Mouse (Mus musculus) brown adipose tissue, adult 24 weeks (tissue): ENCODE results near the gene Gpr108. TPM values are rescaled to one million over a fixed set of nuclear protein-coding genes. Genes with fewer than 3 reads are reported as not detected.

Experiments used
- H3K27ac ChIP-seq: fragments of 200-500 bp; replicated peaks from 2 replicates; pipeline ENCODE4 v1.5.1; 2012; ENCODE audit warnings: low read depth, mild to moderate bottlenecking, low read length
- H3K4me1 ChIP-seq: fragments of 200-500 bp; 2 replicates; pipeline ENCODE4 v1.6.1; 2012; ENCODE audit warnings: low read length, mixed read lengths; ENCODE audit not compliant: control insufficient read depth, insufficient read depth, insufficient read length
- H3K4me3 ChIP-seq: fragments of 200-500 bp; 2 replicates; pipeline ENCODE4 v1.5.1; 2012; ENCODE audit warnings: low read depth, mild to moderate bottlenecking, low read length, moderate library complexity; ENCODE audit not compliant: insufficient read depth
- polyA plus RNA-seq: library from polyadenylated mRNA; stranded (reverse); fragments of >200 nt; gene quantifications from 2 replicates; pipeline ENCODE4 v1.2.4, GENCODE M21; 2012; ENCODE audit not compliant: missing spikeins, insufficient read depth, insufficient read length

Gene Gpr108
- polyA plus RNA-seq, 1 experiment: 36.4 TPM

DNA sequence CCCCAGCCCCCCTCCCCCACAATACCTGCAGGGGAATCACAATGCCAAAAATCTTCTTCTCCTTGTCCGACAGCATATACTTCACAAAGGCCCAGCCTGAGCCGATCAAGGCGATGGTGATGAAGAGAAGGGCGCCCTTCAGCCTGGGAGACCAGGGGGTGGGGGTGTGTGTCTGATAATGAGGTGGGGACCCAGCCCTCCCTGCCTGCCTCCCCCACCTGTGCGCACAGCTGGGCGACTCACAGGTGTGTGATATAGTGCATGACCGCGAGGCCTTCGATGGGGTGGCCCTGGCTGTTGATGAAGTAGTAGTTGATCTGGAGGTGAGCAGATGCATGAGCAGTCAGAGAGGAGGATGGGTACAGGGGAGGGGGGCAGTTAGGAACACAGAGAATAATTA is 11.1 kb downstream of the Gpr108 start:
- no peaks in the 10 kb centered on the region for H3K4me1 ChIP-seq

DNA sequence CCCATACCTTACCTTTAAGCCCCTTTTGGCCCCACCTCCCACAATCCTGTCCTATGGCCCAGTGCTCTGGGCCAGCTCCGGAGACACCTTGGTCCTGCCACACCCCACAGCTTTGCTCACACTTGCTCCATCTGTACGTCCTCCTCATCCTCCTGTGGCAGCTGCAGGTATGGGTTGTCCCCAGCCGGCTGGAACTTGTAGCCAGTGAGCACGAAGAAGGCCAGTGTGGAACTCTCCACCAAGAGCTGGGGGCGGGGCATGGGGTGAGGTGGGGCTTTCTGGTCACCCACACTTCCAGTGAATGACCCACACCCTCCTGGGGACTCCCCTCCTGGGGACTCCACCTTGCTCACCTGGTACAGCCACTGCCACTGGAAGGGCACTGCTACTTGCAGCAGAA is 12.4 kb downstream of the Gpr108 start:
- no peak overlapping the region for H3K27ac ChIP-seq

More for the DNA sequence above, 11.1 kb downstream of the Gpr108 start:
- Histone ChIP-seq H3K27ac (no peak overlapping the region), H3K4me3 (no peak overlapping the region)

DNA sequence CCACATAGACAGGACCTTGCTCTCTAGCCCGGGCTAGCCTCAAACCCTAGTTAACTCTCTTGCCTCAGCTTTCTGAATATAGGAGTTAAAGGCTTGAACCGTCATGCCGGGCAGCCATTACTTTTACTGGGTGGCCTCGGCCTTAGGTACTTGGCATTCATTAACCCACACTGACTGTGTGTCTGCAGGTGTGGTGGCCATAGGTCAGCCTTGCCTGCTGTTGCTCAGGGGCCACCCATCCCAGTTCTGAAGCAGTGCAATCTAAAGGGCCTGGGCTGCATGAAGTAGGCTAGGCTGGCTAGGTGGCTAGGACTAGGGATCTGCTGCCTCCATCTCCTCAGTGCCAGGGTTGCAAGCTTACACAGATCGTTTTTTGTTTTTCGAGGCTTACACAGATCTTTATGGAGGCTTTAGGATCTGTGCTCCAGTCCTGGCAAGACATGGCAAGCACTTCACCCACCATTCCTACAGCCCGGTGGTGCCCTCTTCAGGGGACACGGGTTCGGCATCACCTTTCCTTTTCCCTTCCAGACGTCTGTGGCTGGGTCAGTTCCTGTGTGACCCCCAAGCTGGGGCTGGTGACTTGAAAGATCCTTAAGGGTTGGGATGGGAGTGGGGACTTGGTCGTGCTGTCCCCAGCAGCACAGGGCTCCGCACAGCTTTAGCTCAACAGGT is 13.9 kb downstream of the Gpr108 start:
- Histone ChIP-seq H3K4me1 (peaks cover 10% of the 10 kb centered on the region), H3K27ac (no peak overlapping the region), H3K4me3 (no peak overlapping the region)

More for the DNA sequence above, 12.4 kb downstream of the Gpr108 start:
- Histone ChIP-seq H3K4me1 (0 out of 2 replicates have a peak, but pooled peaks cover 3% of the 10 kb centered on the region), H3K4me3 (no peak overlapping the region)

DNA sequence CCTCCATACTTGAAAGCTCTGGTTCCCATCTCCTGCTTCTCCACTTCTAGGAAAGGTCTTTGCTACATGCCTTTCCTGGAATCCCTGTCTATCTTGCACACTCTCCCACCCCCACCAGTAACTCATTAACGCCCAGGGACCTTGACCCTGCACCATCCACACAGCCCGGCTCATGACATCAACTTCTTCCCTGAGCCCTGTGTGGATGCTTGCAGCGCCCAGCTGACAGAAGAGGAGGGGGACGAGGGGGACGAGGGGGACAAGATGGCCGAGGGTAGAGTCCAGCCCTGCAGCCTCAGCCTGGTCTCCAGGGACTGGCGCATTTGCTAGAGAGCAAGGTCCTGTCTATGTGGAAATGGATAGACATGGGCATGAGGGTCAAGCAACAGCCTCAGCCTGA is 15.2 kb downstream of the Gpr108 start:
- no peak overlapping the region for H3K27ac ChIP-seq
- no peak overlapping the region for H3K4me3 ChIP-seq
- peaks cover 10% of the 10 kb centered on the region for H3K4me1 ChIP-seq

DNA sequence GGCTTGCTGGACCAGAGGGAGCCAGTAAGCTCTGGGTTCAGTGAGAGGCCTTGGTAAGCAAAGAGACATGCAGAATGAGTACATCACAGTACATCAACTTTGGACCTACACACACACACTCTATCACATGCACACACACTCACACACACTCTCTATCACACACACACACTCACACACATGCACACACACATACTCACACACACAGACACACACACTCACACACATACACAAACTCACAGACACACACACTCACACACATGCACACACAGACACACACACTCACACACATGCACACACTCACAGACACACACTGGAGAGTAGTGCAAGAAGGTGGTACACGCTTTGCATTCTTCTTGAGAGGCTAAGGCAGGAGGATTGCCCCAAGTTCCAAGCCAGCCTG is 16.0 kb downstream of the Gpr108 start:
- H3K27ac ChIP-seq: no peak overlapping the region

DNA sequence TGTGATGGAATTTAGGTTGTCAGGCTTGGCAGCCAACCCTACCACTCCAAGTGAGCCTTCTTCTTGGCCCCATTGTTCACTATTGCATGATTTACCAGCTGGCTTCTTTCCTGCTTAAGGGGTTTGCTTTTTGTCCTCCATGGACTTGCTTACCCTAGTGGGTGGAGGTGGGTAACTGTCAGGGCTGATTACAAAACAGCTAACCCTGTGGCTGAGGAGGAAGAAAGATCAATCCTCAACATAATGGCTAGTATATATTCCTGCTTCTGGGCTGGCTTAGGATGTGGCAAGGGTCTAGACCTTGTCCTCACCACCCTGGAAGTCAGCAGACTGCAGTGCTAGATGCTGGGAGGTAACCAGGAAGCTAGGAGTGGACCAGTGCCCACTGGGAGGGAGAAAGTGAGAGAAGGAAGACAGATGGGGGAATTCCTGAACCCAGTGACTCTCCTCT is 16.9 kb downstream of the Gpr108 start:
- Histone ChIP-seq H3K4me3 (no peak overlapping the region), H3K4me1 (peaks cover 10% of the 10 kb centered on the region), H3K27ac (peak overlapping the region; percentile 62)

More for the DNA sequence above, 16.0 kb downstream of the Gpr108 start:
- Histone ChIP-seq H3K4me1 (peaks cover 10% of the 10 kb centered on the region), H3K4me3 (no peak overlapping the region)

DNA sequence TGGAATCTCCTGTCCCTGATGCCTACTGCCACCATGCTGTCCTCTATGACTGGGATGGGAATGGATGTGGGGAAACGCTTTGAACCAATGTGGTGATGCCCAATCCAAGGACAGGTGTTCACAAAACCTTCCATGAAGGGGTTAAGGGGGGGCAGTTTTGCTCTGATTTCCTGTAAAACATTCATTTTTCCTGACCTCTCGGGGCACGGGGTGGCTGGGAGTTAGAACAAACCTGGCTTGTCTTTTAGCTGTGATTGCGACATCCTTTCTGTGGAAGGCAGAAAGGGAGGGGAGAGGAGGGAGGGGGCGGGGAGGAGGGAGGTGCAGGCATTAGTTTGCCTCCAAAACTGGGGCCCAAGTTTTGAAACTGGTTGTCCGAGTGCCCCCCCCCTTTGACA is 17.5 kb downstream of the Gpr108 start:
- peak overlapping the region; percentile 72 for H3K27ac ChIP-seq
- no peak overlapping the region for H3K4me3 ChIP-seq
- peaks cover 10% of the 10 kb centered on the region for H3K4me1 ChIP-seq

DNA sequence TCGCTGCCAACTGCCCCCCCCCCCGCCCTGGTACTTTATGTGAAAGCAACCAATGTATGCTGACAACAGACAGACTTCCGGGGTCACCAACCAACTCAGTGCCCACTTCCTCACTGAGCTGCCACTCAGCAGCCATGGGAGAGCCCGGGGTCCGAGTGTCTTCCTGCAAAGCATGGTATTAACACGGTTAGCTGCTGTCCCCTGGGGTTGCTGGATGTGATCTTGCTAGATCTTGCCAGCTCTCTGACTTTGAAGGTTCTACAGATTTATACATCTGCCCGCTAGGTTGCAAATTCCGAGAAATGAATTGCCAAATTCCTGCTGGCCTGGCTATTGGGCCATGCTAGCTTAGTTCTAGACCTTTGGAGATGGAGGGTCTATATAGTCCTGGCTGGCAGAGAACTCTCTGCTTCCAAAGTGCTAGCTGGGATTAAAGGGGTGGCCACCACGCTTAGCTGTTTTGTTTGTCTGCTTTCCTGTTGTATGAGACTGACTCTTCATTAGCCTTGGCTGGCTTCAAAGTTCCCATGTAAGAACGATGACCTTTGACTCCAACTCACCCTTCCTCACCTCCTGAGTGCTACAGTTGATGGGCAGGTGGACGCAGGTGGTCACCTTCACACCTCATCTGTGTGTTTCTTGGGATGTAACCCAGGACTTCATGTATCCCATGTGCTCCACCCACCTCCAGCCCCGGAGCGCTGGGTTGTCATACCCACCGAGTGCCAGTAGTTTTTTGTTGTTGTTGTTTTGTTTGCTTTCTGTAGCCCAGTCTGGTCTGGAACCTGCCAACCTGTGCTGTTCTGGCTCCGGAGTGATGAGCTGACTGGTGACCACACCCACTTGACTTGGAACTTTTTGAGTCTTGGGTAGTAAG is 18.2 kb downstream of the Gpr108 start:
- Histone ChIP-seq H3K4me1 (peaks cover 10% of the 10 kb centered on the region), H3K4me3 (no peak overlapping the region), H3K27ac (peak overlapping the region; percentile 72)

DNA sequence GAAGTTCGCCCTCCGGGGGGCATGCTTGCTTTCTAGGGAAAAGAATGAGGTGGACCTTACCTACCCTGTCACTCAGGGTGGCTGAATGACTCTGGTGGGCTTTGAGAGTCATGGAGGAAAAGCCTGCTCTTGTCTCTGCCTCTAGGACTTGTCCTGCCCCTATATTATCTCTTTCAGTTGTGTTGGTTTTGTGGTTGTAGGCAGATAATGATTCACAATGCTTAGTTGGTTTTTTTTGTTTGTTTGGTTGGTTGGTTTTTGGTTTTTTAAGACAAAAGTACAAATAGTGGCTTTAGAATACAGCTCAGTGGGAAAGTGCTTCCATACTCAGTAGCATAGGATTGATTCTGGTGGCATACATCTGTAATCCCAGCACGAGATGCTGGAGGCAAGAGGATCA is 19.4 kb downstream of the Gpr108 start:
- peak overlapping the region; percentile 66; the same call in 1 of the 2 replicates for H3K27ac ChIP-seq
- peaks cover 10% of the 10 kb centered on the region for H3K4me1 ChIP-seq
- no peak overlapping the region for H3K4me3 ChIP-seq

DNA sequence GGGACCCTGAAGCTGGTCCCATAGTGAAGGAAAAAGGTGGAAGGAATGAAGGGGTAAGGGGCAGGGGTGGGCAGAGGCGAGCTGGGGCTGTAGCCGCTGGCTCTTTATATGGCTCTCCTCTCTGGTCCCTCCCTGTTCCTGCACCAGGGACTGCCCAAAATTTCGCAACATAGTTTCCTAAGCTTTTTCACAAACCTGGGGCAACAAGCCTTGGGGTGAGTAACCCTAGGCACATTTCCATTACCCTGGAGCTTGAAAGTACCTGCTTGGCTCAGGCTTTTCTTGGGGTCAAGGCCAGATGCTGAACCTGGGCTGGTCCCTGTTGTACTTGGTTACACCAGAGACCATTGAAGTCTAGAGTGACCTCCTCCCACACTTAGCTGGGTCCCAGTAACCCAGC is 20.2 kb downstream of the Gpr108 start, which contains the start of gene C3:
Gene C3 (minus strand): TSS at position 123 of the 400 bp plus-strand sequence.
- peaks cover 10% of the 10 kb centered on the region for H3K4me1 ChIP-seq
- peak within 1 kb of the TSS; percentile 66 for H3K27ac ChIP-seq
- H3K4me3 ChIP-seq: peak within 1 kb of the TSS; percentile 27; the same call in 1 of the 2 replicates

DNA sequence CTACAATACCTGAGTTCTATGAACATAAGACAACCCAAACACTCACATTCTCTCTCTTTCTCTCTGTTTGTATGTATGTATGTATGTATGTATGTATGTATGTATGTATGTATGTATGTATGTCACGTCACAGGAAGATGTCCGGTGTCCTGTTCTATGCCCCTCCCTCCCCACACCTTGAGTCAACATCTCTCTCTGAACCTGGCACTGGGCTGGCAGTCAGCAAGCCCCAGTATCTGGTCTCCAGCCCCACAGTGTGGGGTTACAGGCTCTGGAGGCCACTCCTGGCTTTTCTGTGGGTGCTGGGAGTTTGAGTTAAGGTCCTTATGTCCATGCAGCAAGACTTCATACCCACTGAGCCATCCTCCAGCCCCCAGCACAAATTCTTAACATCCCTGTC is 20.8 kb downstream of the Gpr108 start:
- Histone ChIP-seq H3K4me1 (peaks cover 10% of the 10 kb centered on the region), H3K4me3 (peak overlapping the region; percentile 27; the same call in 1 of the 2 replicates), H3K27ac (peak overlapping the region; percentile 47; the same call in 1 of the 2 replicates)

DNA sequence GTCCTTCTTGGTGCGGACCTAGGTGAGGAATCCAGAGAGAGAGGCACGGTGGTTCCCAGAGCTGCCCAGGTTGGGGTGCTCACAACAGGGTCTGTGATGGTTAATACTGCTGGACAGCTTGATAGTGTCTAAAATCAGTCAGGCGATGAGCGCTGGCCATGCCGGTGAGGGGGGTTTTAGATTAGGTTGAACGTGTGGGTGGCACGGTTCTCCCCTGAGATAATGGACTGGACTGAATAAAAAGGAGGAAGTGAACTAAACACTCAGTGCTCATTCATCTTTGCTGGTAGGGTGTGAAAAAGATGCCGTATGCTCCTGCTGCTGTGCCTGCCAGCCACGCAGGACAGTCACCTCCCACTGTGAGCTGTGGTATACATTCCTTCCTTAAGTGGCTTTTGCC is 24.9 kb downstream of the Gpr108 start:
- no peaks in the 10 kb centered on the region for H3K4me1 ChIP-seq

DNA sequence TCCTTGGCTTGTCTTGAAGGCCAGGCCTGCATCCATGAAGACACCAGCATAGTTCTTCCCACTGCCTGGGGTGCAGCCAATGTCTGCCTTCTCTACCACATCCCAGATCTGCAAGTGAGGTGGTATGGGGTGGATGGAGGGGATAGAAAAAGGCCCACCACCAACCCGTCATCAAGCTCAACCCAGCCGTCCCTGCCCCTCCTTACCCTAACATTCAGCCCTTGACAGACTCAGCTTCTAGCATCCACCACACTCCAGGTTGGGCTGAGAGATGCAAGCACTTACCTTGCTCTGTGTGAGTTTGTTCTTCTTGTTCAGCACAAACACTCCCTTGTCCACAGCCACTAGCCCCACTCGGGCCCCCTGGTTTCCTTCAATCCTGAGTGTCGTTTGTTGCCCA is 26.3 kb downstream of the Gpr108 start:
- H3K4me1 ChIP-seq: no peaks in the 10 kb centered on the region
- H3K4me3 ChIP-seq: no peak overlapping the region
- H3K27ac ChIP-seq: no peak overlapping the region

More for the DNA sequence above, 24.9 kb downstream of the Gpr108 start:
- no peak overlapping the region for H3K27ac ChIP-seq
- no peak overlapping the region for H3K4me3 ChIP-seq

DNA sequence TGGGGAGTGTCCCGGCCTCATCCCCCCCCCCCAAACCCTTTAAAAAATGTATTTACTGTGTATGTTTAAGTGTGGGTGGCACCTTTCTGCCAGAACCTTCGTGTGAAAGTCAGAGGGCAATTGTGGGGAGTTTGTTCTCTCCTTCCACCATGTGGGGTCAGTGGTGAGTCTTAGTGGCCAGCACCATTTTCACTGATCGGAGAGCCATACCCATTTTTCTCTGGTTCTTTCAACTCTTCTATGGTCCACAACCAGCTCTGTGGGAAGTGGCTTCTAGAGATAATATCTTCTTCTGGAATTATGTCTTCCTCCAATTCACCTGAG is 28.4 kb downstream of the Gpr108 start:
- Histone ChIP-seq H3K4me1 (no peaks in the 10 kb centered on the region), H3K4me3 (no peak overlapping the region), H3K27ac (no peak overlapping the region)

DNA sequence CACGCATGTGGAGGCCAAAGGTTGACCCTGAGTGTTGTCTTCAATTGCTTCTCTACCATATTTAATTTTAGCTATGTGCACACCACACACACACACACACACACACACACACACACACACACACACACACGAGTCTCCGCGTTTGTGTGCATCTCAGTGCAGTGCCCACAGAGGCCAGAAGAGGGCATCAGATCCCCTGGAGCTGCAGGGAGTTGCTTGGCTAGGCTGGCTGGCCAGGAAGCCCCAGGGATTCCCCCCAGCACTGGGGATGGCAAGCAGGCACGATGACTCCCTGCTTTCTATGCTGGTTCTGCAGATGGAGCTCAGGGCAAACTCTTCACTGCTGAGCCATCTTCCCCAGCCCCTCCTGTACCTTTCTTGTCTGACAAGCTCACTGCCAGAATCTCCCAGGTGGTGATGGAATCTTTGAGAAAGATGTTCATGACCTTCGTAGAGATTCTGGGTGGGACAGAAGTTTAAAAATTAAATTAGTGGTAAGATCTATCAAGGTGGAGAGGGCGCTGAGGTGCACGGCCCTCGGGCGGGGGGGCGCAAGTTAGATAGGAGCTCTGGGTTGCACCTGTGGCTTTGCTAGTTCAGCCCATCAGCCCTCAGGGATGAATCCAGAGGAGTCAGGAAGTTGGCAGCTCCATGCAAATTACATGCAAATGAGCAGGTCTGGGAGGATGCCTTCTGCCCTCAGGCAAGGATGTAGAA is 28.9 kb downstream of the Gpr108 start:
- Histone ChIP-seq H3K4me3 (no peak overlapping the region), H3K27ac (no peak overlapping the region)

More for the DNA sequence above, 28.9 kb downstream of the Gpr108 start:
- no peaks in the 10 kb centered on the region for H3K4me1 ChIP-seq
